Mouse (Mus musculus): ENCODE measurements around the gene Zranb1.

GRCm38 (mm10) chr7:133005772-133006171 is 74.8 kb downstream of the Zranb1 start:
- TF ChIP-seq CTCF (IDR thresholded peaks at IDR 0.05; ENCODE audit: insufficient read depth, low read depth, low read length) (no peak), POLR2A (IDR thresholded peaks at IDR 0.05; ENCODE audit: insufficient read depth, low read depth, low read length) (no peak)

Measured in olfactory bulb, adult 2 months (tissue).